Mouse (Mus musculus) heart, postnatal 0 days (tissue): ENCODE results near the gene Zfp768. TPM values are rescaled to one million over a fixed set of nuclear protein-coding genes. Genes with fewer than 3 reads are reported as not detected.
A peak's percentile ranks its signal among the peaks of the same experiment; 100 is the strongest.
"Not testable (repeated sequence)": the region's sequence is repeated elsewhere in the genome, so short reads cannot be mapped to it uniquely, and the experiment has no call there.

Experiments used
- ATAC-seq: fragments of 200-750 bp; cut with Nextera tagmentation; 2 replicates; pipeline ENCODE4 v1.8.0; 2017; ENCODE audit warnings: low read depth, moderate number of reproducible peaks, moderate library complexity; ENCODE audit not compliant: insufficient read depth
- DNase-seq: peaks from one replicate; pipeline ENCODE4 v3.0.0-alpha.2; 2016; ENCODE audit warnings: low spot score
- H3K27ac ChIP-seq: fragments of 300-500 bp; sonication (generic); 2 replicates; pipeline ENCODE4 v1.5.1; 2014; ENCODE audit warnings: low read depth, mild to moderate bottlenecking
- H3K27me3 ChIP-seq: fragments of 300-500 bp; sonication (generic); 2 replicates; pipeline ENCODE4 v1.6.1; 2014; ENCODE audit warnings: low read length, mixed read lengths; ENCODE audit not compliant: control insufficient read depth, insufficient read depth
- H3K36me3 ChIP-seq: fragments of 300-500 bp; sonication (generic); replicated peaks from 2 replicates; pipeline ENCODE4 v1.6.1; 2014; ENCODE audit warnings: low read length, mixed read lengths; ENCODE audit not compliant: control insufficient read depth, insufficient read depth
- H3K4me1 ChIP-seq: fragments of 300-500 bp; sonication (generic); 2 replicates; pipeline ENCODE4 v1.6.1; 2014; ENCODE audit warnings: antibody characterized with exemption; ENCODE audit not compliant: control insufficient read depth, insufficient read depth
- H3K4me2 ChIP-seq: fragments of 300-500 bp; sonication (generic); 2 replicates; pipeline ENCODE4 v1.6.1; 2014; ENCODE audit warnings: low read depth, mild to moderate bottlenecking, low read length, moderate library complexity
- H3K4me3 ChIP-seq: fragments of 300-500 bp; sonication (generic); 2 replicates; pipeline ENCODE4 v1.5.1; 2014; ENCODE audit warnings: low read depth, low read length
- H3K9ac ChIP-seq: fragments of 300-500 bp; sonication (generic); replicated peaks from 2 replicates; pipeline ENCODE4 v1.6.1; 2014; ENCODE audit warnings: low read depth, low read length, mixed read lengths
- H3K9me3 ChIP-seq: fragments of 300-500 bp; sonication (generic); replicated peaks from 2 replicates; pipeline ENCODE4 v1.6.1; 2016; ENCODE audit warnings: low read length; ENCODE audit not compliant: control insufficient read depth
- CTCF ChIP-seq: IDR thresholded peaks from 2 replicates; pipeline ENCODE4 v1.5.1; 2016; ENCODE audit warnings: antibody characterized with exemption, control low read depth, low read depth
- EP300 ChIP-seq: IDR thresholded peaks from 2 replicates; pipeline ENCODE4 v1.6.1; 2016; ENCODE audit warnings: antibody characterized with exemption, low read depth
- WGBS: fragments of 180-500 bp; shearing (Covaris S2); extraction: QIAGEN DNeasy Blood & Tissue Kit; methylation state at CpG from one replicate; pipeline ENCODE4 v1.1.7; 2014; 5-methylcytosine and 5-hydroxymethylcytosine counted together
- polyA plus RNA-seq: library from polyadenylated mRNA; unstranded; fragments of >200 nt; fragmentation: Nextera tagmentation; extraction: Ambion mirVana; gene quantifications from 2 replicates; pipeline ENCODE4 v1.2.1, GENCODE M21; 2015
- total RNA-seq: library from RNA; depleted of rRNA; stranded (reverse); fragments of >200 nt; gene quantifications from 2 replicates; pipeline ENCODE4 v1.2.3, GENCODE M21; 2014; ENCODE audit warnings: low replicate concordance

Zfp768 gene
- total and polyA plus RNA-seq, 2 experiments from 2014 or later = 22.0 to 54.3 TPM

GRCm38 (mm10) chr7:127343351-127344019 is 1.9 kb downstream of the Zfp768 start:
- DNase-seq (no peak), ATAC-seq (no peak)
- Histone ChIP-seq H3K9me3 (no peaks in the 10 kb centered on the region), H3K36me3 (peaks cover 26% of the 10 kb centered on the region), H3K27ac (no peak overlapping the region), H3K4me2 (no peak overlapping the region), H3K4me3 (no peak overlapping the region), H3K27me3 (no peaks in the 10 kb centered on the region), H3K9ac (no peak overlapping the region), H3K4me1 (peaks cover 28% of the 10 kb centered on the region)
- no peak for TF ChIP-seq CTCF
- no peak for TF ChIP-seq EP300
- 87% methylated on average over 38 of the region's 38 CpGs for WGBS

GRCm38 (mm10) chr7:127342888-127343287 is 2.5 kb downstream of the Zfp768 start:
- TF ChIP-seq EP300 = no peak
- TF ChIP-seq CTCF = no peak
- H3K4me1 ChIP-seq = peaks cover 28% of the 10 kb centered on the region
- WGBS = 86% methylated on average over 7 of the region's 7 CpGs
- no peak overlapping the region for H3K4me2 ChIP-seq
- no peaks in the 10 kb centered on the region for H3K27me3 ChIP-seq
- no peak overlapping the region for H3K9ac ChIP-seq
- ATAC-seq (no peak), DNase-seq (no peak)
- H3K9me3 ChIP-seq = no peaks in the 10 kb centered on the region
- H3K36me3 ChIP-seq = peaks cover 26% of the 10 kb centered on the region
- H3K27ac ChIP-seq = peak overlapping the region; percentile 13; the same call in 1 of the 2 replicates
- H3K4me3 ChIP-seq = no peak overlapping the region

- peaks cover 28% of the 10 kb centered on the region for H3K4me1 ChIP-seq
- peak; percentile 33; the same call in 1 of the 2 replicates for TF ChIP-seq CTCF
- TF ChIP-seq EP300 = no peak
- H3K4me2 ChIP-seq = no peak overlapping the region
- 54% methylated on average over 4 of the region's 4 CpGs for WGBS
- H3K9me3 ChIP-seq = no peaks in the 10 kb centered on the region
- peaks cover 26% of the 10 kb centered on the region for H3K36me3 ChIP-seq
- H3K4me3 ChIP-seq = no peak overlapping the region
- no peak for DNase-seq
- no peak overlapping the region for H3K9ac ChIP-seq
- no peak for ATAC-seq
- H3K27ac ChIP-seq = peak overlapping the region; percentile 13; the same call in 1 of the 2 replicates
- no peaks in the 10 kb centered on the region for H3K27me3 ChIP-seq
These were observed 3.1 kb downstream of the Zfp768 start for GRCm38 (mm10) chr7:127342332-127342731.

GRCm38 (mm10) chr7:127341861-127342260 is 3.5 kb downstream of the Zfp768 start:
- not testable (repeated sequence) for H3K9me3 ChIP-seq, H3K4me3 ChIP-seq, H3K9ac ChIP-seq, H3K27me3 ChIP-seq, ATAC-seq, DNase-seq, H3K27ac ChIP-seq, H3K4me2 ChIP-seq
- Histone ChIP-seq H3K36me3 (peaks cover 26% of the 10 kb centered on the region), H3K4me1 (peaks cover 23% of the 10 kb centered on the region)
- WGBS = 94% methylated on average over 6 of the region's 6 CpGs

- no peak for TF ChIP-seq EP300
- TF ChIP-seq CTCF = no peak
- Histone ChIP-seq H3K9me3 (no peaks in the 10 kb centered on the region), H3K4me1 (peaks cover 18% of the 10 kb centered on the region), H3K4me3 (no peak overlapping the region), H3K27ac (no peak overlapping the region), H3K9ac (no peak overlapping the region), H3K36me3 (peaks cover 26% of the 10 kb centered on the region), H3K27me3 (no peaks in the 10 kb centered on the region), H3K4me2 (no peak overlapping the region)
- ATAC-seq (no peak), DNase-seq (no peak)
- 95% methylated on average over 8 of the region's 8 CpGs for WGBS
These were observed 4.0 kb downstream of the Zfp768 start for GRCm38 (mm10) chr7:127341356-127341755.

- Histone ChIP-seq H3K27me3 (no peaks in the 10 kb centered on the region), H3K36me3 (peaks cover 13% of the 10 kb centered on the region; the same call in 1 of the 2 replicates), H3K4me1 (0 out of 2 replicates have a peak, but pooled peaks cover 3% of the 10 kb centered on the region), H3K27ac (no peak overlapping the region), H3K9ac (no peak overlapping the region), H3K9me3 (no peaks in the 10 kb centered on the region), H3K4me2 (no peak overlapping the region), H3K4me3 (no peak overlapping the region)
- WGBS = 30% methylated on average over 4 of the region's 4 CpGs
- ATAC-seq (no peak), DNase-seq (no peak)
- TF ChIP-seq CTCF = no peak
- no peak for TF ChIP-seq EP300
These were observed 7.8 kb downstream of the Zfp768 start for GRCm38 (mm10) chr7:127337636-127338035.
